Mouse (Mus musculus) ES-Bruce4 (cell line): ENCODE data around the gene Ctsd. TPM values are rescaled to one million over a fixed set of nuclear protein-coding genes. Genes with fewer than 3 reads are reported as not detected.

ENCODE experiments used
- H3K27ac ChIP-seq: 2 replicates; pipeline ENCODE4 v1.5.1; 2012; ENCODE audit warnings: low read length, inconsistent platforms; ENCODE audit not compliant: insufficient read depth
- H3K27me3 ChIP-seq: 2 replicates; pipeline ENCODE4 v1.6.1; 2012; ENCODE audit warnings: mild to moderate bottlenecking, low read length, inconsistent platforms; ENCODE audit not compliant: control insufficient read depth, poor library complexity, insufficient read depth, severe bottlenecking
- H3K36me3 ChIP-seq: 2 replicates; pipeline ENCODE4 v1.6.1; 2012; ENCODE audit warnings: inconsistent platforms, mild to moderate bottlenecking, low read length, moderate library complexity; ENCODE audit not compliant: control insufficient read depth, poor library complexity, insufficient read depth, severe bottlenecking
- H3K4me1 ChIP-seq: one replicate; pipeline ENCODE4 v1.8.1; 2011; ENCODE audit warnings: low read length; ENCODE audit not compliant: control insufficient read depth, insufficient read depth
- H3K4me3 ChIP-seq: 2 replicates; pipeline ENCODE4 v1.5.1; 2011; ENCODE audit warnings: low read depth, mild to moderate bottlenecking, low read length
- H3K9ac ChIP-seq: 2 replicates; pipeline ENCODE4 v1.6.1; 2012; ENCODE audit warnings: low read depth, mild to moderate bottlenecking, inconsistent platforms; ENCODE audit not compliant: poor library complexity, severe bottlenecking
- H3K9me3 ChIP-seq: replicated peaks from 2 replicates; pipeline ENCODE4 v1.6.1; 2012; ENCODE audit warnings: mild to moderate bottlenecking, low read length, inconsistent platforms; ENCODE audit not compliant: control insufficient read depth, poor library complexity, insufficient read depth, severe bottlenecking
- CTCF ChIP-seq: IDR thresholded peaks from one replicate; pipeline ENCODE4 v1.8.1; 2011; ENCODE audit warnings: low read depth, low read length
- EP300 ChIP-seq: IDR thresholded peaks from 2 replicates; pipeline ENCODE4 v1.6.1; 2011; ENCODE audit warnings: low read depth, low read length; ENCODE audit not compliant: insufficient read depth
- POLR2A ChIP-seq: IDR thresholded peaks from one replicate; pipeline ENCODE4 v1.8.1; 2011; ENCODE audit warnings: low read length; ENCODE audit not compliant: insufficient read depth
- polyA plus RNA-seq: library from polyadenylated mRNA; stranded (reverse); fragments of >200 nt; gene quantifications from 2 replicates; pipeline ENCODE4 v1.2.4, GENCODE M21; 2011; ENCODE audit warnings: low read depth; ENCODE audit not compliant: missing spikeins, insufficient read depth, insufficient read length

Gene Ctsd
- polyA plus RNA-seq, 1 experiment: 248 TPM

DNA sequence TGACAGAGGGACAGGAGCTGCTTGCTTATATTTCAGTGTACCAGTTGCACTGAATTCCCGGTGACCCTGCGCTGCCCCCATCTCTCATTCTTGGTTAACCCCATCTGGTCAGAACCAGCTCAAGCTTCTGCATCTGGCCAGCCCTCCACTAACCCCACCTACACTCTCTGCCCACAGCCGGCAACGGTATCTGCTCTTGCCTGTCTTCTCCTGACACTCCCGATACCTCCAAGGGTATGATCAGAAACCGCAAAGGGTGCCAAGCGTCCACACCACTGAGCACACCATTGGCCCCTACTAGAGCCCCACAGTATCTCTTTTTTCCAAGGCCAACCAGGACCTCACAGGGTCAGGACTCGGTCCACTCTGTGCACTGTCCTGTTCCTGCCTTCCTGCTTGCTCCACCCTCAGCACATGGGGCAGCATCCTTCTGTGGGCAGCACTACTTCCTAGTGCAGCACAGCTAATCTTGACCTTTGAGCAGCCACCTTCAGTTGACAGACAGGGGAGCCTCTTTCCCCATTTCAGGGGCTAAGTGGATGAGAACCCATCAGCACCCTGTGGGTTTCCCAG lies 33.1 kb downstream of the Ctsd start:
- no peaks in the 10 kb centered on the region for H3K4me1 ChIP-seq
- TF ChIP-seq CTCF: no peak
- no peak for TF ChIP-seq EP300
- TF ChIP-seq POLR2A: no peak
- no peak overlapping the region for H3K4me3 ChIP-seq
- no peak overlapping the region for H3K27ac ChIP-seq
- no peaks in the 10 kb centered on the region for H3K27me3 ChIP-seq
- H3K36me3 ChIP-seq: no peaks in the 10 kb centered on the region
- H3K9ac ChIP-seq: no peak overlapping the region
- H3K9me3 ChIP-seq: no peaks in the 10 kb centered on the region

DNA sequence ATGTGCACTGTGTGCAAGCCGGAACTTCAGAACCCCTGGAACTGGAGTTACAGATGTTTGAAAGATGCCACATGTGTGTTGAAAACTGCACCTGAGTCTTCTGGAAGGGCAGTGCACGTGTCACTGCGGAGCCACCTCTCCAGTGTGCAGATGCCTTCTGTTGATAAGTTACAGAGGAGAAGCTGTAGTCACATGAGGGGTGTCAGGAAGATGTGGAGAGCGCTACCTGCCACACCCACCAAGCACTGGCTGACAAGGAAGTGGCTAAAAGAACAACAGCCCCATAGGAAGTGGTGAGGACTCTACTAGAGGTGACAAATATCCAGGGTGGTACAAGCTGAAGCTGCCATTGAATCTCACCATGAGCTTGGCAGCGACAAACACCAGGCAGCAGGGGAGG lies 34.0 kb downstream of the Ctsd start:
- Histone ChIP-seq H3K4me1 (no peaks in the 10 kb centered on the region), H3K27ac (no peak overlapping the region), H3K9ac (no peak overlapping the region), H3K36me3 (no peaks in the 10 kb centered on the region), H3K27me3 (no peaks in the 10 kb centered on the region), H3K9me3 (no peaks in the 10 kb centered on the region), H3K4me3 (no peak overlapping the region)
- TF ChIP-seq POLR2A: no peak
- no peak for TF ChIP-seq CTCF
- no peak for TF ChIP-seq EP300

DNA sequence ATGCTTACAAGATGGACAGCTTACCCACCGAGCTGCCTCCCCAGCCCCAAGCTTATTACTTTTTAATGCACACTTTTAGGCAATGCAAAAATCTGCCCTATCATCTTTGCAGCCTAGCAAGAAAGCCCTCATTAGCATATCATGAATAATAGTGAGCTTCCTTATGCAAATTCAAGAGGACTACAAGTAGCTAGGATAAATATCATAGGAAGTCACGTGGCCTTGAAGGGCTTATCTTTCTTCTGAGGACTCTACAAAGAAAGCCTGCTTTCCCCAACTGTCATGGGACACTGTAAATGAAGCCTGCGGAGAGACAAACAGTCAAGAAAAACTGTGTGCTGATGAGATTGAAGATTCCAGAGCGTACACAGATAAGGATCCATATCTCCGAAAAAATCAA lies 36.3 kb downstream of the Ctsd start:
- H3K27me3 ChIP-seq: no peaks in the 10 kb centered on the region
- H3K36me3 ChIP-seq: no peaks in the 10 kb centered on the region
- TF ChIP-seq POLR2A (no peak), EP300 (no peak), CTCF (no peak)

DNA sequence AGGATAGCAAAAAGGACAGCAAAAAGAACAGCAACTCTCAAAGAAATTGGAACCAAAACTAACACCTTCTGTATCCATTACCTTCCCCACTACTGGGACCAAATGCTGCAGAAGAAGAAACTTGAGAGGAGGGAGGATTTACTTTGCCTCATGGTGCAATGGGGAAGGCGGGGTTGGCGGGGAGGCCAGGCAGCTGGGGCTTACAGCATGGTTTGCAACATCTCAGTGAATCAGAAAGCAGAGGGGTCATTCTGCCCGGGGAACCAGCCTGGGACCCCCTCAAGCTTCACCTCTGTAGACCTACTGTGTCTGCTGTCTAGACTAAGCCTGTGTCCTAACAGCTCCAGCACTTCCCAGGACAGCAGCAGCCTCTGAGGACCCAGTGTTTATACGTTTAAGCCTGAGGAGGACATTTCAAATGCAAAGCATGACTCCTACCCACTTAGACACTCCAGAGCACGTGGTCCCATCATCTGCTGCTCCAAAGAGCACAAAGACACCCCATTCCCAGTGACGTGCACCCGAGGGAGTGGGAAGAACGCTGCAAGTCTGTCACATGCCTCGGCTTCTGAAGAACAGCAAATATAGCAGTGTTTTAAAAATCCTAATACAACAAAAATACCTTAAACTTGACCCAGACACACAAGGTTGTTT lies 38.4 kb downstream of the Ctsd start:
- TF ChIP-seq POLR2A (no peak), EP300 (no peak), CTCF (no peak)
- no peaks in the 10 kb centered on the region for H3K4me1 ChIP-seq

More for the DNA sequence above, 36.3 kb downstream of the Ctsd start:
- no peak overlapping the region for H3K27ac ChIP-seq
- no peak overlapping the region for H3K4me3 ChIP-seq
- no peak overlapping the region for H3K9ac ChIP-seq
- no peaks in the 10 kb centered on the region for H3K4me1 ChIP-seq
- H3K9me3 ChIP-seq: no peaks in the 10 kb centered on the region

DNA sequence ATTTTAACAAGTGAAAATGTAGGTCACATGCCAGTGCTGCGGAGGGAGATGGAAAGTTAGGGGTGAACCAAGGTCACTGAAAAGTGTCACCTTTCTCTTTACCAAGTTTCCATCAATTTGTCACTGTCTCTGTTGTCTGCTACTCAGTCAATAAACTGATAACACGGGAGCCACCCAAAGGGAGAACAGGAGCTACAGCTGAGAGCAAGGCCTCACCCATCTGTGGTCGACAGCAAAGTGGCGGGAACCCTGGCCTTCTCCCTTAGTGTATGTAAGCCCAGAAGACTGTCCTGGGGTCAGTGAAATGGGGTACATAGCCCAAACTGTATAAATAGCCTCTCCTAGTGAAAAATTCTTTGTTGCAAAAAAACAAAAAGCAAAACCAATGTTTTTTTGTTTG lies 40.3 kb downstream of the Ctsd start:
- Histone ChIP-seq H3K9me3 (no peaks in the 10 kb centered on the region), H3K4me3 (no peak overlapping the region), H3K36me3 (no peaks in the 10 kb centered on the region), H3K9ac (no peak overlapping the region), H3K27me3 (no peaks in the 10 kb centered on the region), H3K4me1 (no peaks in the 10 kb centered on the region), H3K27ac (no peak overlapping the region)
- TF ChIP-seq POLR2A: no peak
- no peak for TF ChIP-seq EP300
- TF ChIP-seq CTCF: no peak

More for the DNA sequence above, 38.4 kb downstream of the Ctsd start:
- Histone ChIP-seq H3K4me3 (no peak overlapping the region), H3K9ac (no peak overlapping the region), H3K9me3 (no peaks in the 10 kb centered on the region), H3K36me3 (no peaks in the 10 kb centered on the region), H3K27me3 (no peaks in the 10 kb centered on the region), H3K27ac (no peak overlapping the region)

DNA sequence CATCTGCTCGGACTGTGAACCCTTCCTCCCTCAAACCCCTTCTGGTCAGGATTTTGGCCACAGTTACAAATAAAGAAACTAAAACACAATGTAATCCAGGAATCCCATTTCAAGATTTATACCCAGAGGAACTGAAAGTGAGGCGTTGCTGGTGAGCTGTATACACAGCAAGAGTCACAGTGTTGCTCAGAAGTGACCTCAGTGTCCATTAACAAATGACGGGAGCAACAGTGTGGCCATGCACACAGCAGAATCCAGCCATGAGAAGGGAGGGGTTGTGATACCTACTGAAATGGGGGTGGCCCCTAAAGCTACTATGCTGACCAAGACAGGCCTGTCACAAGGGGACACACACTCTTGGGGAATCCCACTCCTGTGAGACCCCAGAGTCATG lies 45.6 kb downstream of the Ctsd start:
- Histone ChIP-seq H3K36me3 (no peaks in the 10 kb centered on the region), H3K9me3 (no peaks in the 10 kb centered on the region), H3K4me3 (no peak overlapping the region), H3K4me1 (no peaks in the 10 kb centered on the region), H3K27me3 (no peaks in the 10 kb centered on the region), H3K27ac (no peak overlapping the region), H3K9ac (no peak overlapping the region)
- TF ChIP-seq CTCF (no peak), POLR2A (no peak), EP300 (no peak)
